Mouse (Mus musculus) liver, embryonic 14.5 days (tissue): ENCODE data around the gene Lrrc27. TPM values are rescaled to one million over a fixed set of nuclear protein-coding genes. Genes with fewer than 3 reads are reported as not detected.

Source experiments
- ATAC-seq: fragments of 200-750 bp; cut with Nextera tagmentation; 2 replicates; pipeline ENCODE4 v1.8.0; 2017; ENCODE audit warnings: moderate number of reproducible peaks, mild to moderate bottlenecking, moderate library complexity; ENCODE audit not compliant: insufficient read depth
- DNase-seq, 3 experiments: peaks; one replicate each; pipeline ENCODE4 v3.0.0-alpha.2; 2012 to 2013; ENCODE audit warnings: low read depth in 3 of 3, low spot score in 3 of 3
- H3K27ac ChIP-seq: fragments of 300-500 bp; sonication (generic); 2 replicates; pipeline ENCODE4 v1.5.1; 2014; ENCODE audit warnings: moderate library complexity, mild to moderate bottlenecking, control low read depth, inconsistent platforms
- H3K27me3 ChIP-seq: fragments of 300-500 bp; sonication (generic); 2 replicates; pipeline ENCODE4 v1.6.1; 2014; ENCODE audit warnings: mild to moderate bottlenecking, low read length, moderate library complexity; ENCODE audit not compliant: control insufficient read depth, insufficient read depth
- H3K36me3 ChIP-seq: fragments of 300-500 bp; sonication (generic); replicated peaks from 2 replicates; pipeline ENCODE4 v1.6.1; 2014; ENCODE audit warnings: low read depth; ENCODE audit not compliant: control insufficient read depth, insufficient read depth
- H3K4me1 ChIP-seq, 2 experiments: fragments of 200-500 bp in 1 of 2; fragments of 300-500 bp in 1 of 2; sonication (generic) in 1 of 2; replicated peaks; 2 replicates each; pipeline ENCODE4 v1.6.1; 2012 to 2014; ENCODE audit warnings: antibody characterized with exemption in 1 of 2, inconsistent platforms in 1 of 2, low read length in 1 of 2; ENCODE audit not compliant: control insufficient read depth in 2 of 2, insufficient read depth in 2 of 2
- H3K4me2 ChIP-seq: fragments of 300-500 bp; sonication (generic); 2 replicates; pipeline ENCODE4 v1.6.1; 2014; ENCODE audit warnings: low read depth, mild to moderate bottlenecking, control low read depth, moderate library complexity
- H3K4me3 ChIP-seq, 2 experiments: fragments of 200-500 bp in 1 of 2; fragments of 300-500 bp in 1 of 2; sonication (generic) in 1 of 2; 2 replicates each; pipeline ENCODE4 v1.5.1; 2012 to 2014; ENCODE audit warnings: low read depth in 2 of 2, low read length in 2 of 2, mild to moderate bottlenecking in 2 of 2, control low read depth in 1 of 2, inconsistent platforms in 1 of 2, moderate library complexity in 1 of 2; ENCODE audit not compliant: insufficient read depth in 1 of 2
- H3K9ac ChIP-seq: fragments of 300-500 bp; sonication (generic); replicated peaks from 2 replicates; pipeline ENCODE4 v1.6.1; 2014; ENCODE audit warnings: mild to moderate bottlenecking, control low read depth, moderate library complexity
- H3K9me3 ChIP-seq: fragments of 300-500 bp; sonication (generic); 2 replicates; pipeline ENCODE4 v1.6.1; 2016; ENCODE audit warnings: low read length, mixed read lengths; ENCODE audit not compliant: control insufficient read depth
- CTCF ChIP-seq: IDR thresholded peaks from 2 replicates; pipeline ENCODE4 v1.5.1; 2016; ENCODE audit warnings: antibody characterized with exemption, low read depth, control low read depth
- EP300 ChIP-seq: IDR thresholded peaks from 2 replicates; pipeline ENCODE4 v1.6.1; 2016; ENCODE audit warnings: antibody characterized with exemption, low read depth
- WGBS: fragments of 180-500 bp; shearing (Covaris S2); extraction: QIAGEN DNeasy Blood & Tissue Kit; methylation state at CpG from one replicate; pipeline ENCODE4 v1.1.7; 2014; ENCODE audit not compliant: insufficient replicate concordance; 5-methylcytosine and 5-hydroxymethylcytosine counted together
- polyA plus RNA-seq, 2 experiments: library from polyadenylated mRNA; depleted of rRNA in 1 of 2; stranded (reverse) in 1 of 2; unstranded in 1 of 2; fragments of >200 nt; fragmentation: Nextera tagmentation in 1 of 2; extraction: Ambion mirVana in 1 of 2; gene quantifications; 2 replicates each; pipeline versions ENCODE4 v1.2.1 to v1.2.3; 2012 to 2014

Gene Lrrc27
- polyA plus RNA-seq, 2 experiments: 0.27 to 0.52 TPM

GRCm38 (mm10) chr7:139187771-139188633, 24.8 kb upstream of the Lrrc27 start:
- no peaks in the 10 kb centered on the region for H3K9me3 ChIP-seq
- H3K27me3 ChIP-seq: peaks cover 31% of the 10 kb centered on the region
- DNase-seq (peak; percentile 19 to 23 (median 19)), ATAC-seq (peak; percentile 71)
- TF ChIP-seq CTCF (no peak), EP300 (no peak)
- H3K4me2 ChIP-seq: peak overlapping the region; percentile 52
- H3K36me3 ChIP-seq: no peaks in the 10 kb centered on the region
- peak overlapping the region; percentile 40 to 45 for H3K4me3 ChIP-seq
- H3K4me1 ChIP-seq: no peaks in the 10 kb centered on the region
- WGBS: under 1% methylated on average over 93 of the region's 94 CpGs
- no peak overlapping the region for H3K27ac ChIP-seq
- H3K9ac ChIP-seq: no peak overlapping the region

GRCm38 (mm10) chr7:139188634-139189207, 24.1 kb upstream of the Lrrc27 start:
- Histone ChIP-seq H3K27ac (no peak overlapping the region), H3K27me3 (peaks cover 31% of the 10 kb centered on the region), H3K36me3 (no peaks in the 10 kb centered on the region), H3K4me1 (no peaks in the 10 kb centered on the region), H3K9ac (no peak overlapping the region), H3K4me2 (peak overlapping the region; percentile 52), H3K9me3 (no peaks in the 10 kb centered on the region), H3K4me3 (peak overlapping the region; percentile 40 to 45; a peak in 3 of 4 replicates)
- no peak for TF ChIP-seq EP300
- TF ChIP-seq CTCF: peak; percentile 13; the same call in 1 of the 2 replicates
- ATAC-seq: 0 out of 2 replicates have a peak, but pooled peaks have one; percentile 45
- 2% methylated on average over 23 of the region's 23 CpGs for WGBS
- no peak for DNase-seq

GRCm38 (mm10) chr7:139190616-139191015, 22.2 kb upstream of the Lrrc27 start:
- Histone ChIP-seq H3K4me3 (no peak overlapping the region), H3K36me3 (no peaks in the 10 kb centered on the region), H3K9me3 (no peaks in the 10 kb centered on the region), H3K27me3 (peaks cover 31% of the 10 kb centered on the region), H3K4me1 (no peaks in the 10 kb centered on the region), H3K27ac (no peak overlapping the region), H3K4me2 (no peak overlapping the region), H3K9ac (no peak overlapping the region)
- DNase-seq: no peak
- TF ChIP-seq EP300: no peak
- TF ChIP-seq CTCF: no peak
- ATAC-seq: no peak
- 73% methylated on average over 4 of the region's 4 CpGs for WGBS

- DNase-seq (no peak), ATAC-seq (no peak)
- no peaks in the 10 kb centered on the region for H3K36me3 ChIP-seq
- H3K27ac ChIP-seq: no peak overlapping the region
- no peak overlapping the region for H3K4me2 ChIP-seq
- H3K4me3 ChIP-seq: no peak overlapping the region
- no peaks in the 10 kb centered on the region for H3K4me1 ChIP-seq
- no peaks in the 10 kb centered on the region for H3K9me3 ChIP-seq
- WGBS: 48% methylated on average over 6 of the region's 6 CpGs
- no peak overlapping the region for H3K9ac ChIP-seq
- H3K27me3 ChIP-seq: peaks cover 25% of the 10 kb centered on the region
- TF ChIP-seq EP300: no peak
- peak; percentile 50 for TF ChIP-seq CTCF
These were observed 21.2 kb upstream of the Lrrc27 start for GRCm38 (mm10) chr7:139191619-139192018.

- WGBS: 32% methylated on average over 4 of the region's 4 CpGs
- Histone ChIP-seq H3K27me3 (no peaks in the 10 kb centered on the region), H3K9ac (no peak overlapping the region), H3K4me2 (no peak overlapping the region), H3K4me3 (no peak overlapping the region), H3K4me1 (no peaks in the 10 kb centered on the region), H3K9me3 (no peaks in the 10 kb centered on the region), H3K27ac (no peak overlapping the region), H3K36me3 (no peaks in the 10 kb centered on the region)
- TF ChIP-seq EP300 (no peak), CTCF (no peak)
- ATAC-seq: no peak
- no peak for DNase-seq
These were observed 15.8 kb upstream of the Lrrc27 start for GRCm38 (mm10) chr7:139197022-139197421.
